Mouse (Mus musculus): Measurements from ENCODE around the gene Dnase2a. TPM values are rescaled to one million over a fixed set of nuclear protein-coding genes. Genes with fewer than 3 reads are reported as not detected.

The Dnase2a gene
- polyA plus RNA-seq (2015; fragmentation: Nextera tagmentation; extraction: Ambion mirVana), result 10.2 and 10.6 TPM in 2 replicates

- peaks cover 13% of the 10 kb centered on the region for H3K4me1 ChIP-seq (ENCODE audit: insufficient read depth, low read length)
- H3K27ac ChIP-seq (ENCODE audit: low read length), result no peak within 1 kb of the TSS
- H3K36me3 ChIP-seq (ENCODE audit: insufficient read depth, low read length), result no peaks in the 10 kb centered on the region
- WGBS, result under 1% methylated on average over 45 of the region's 45 CpGs
- peaks cover 28% of the 10 kb centered on the region for H3K27me3 ChIP-seq (ENCODE audit: insufficient read depth, low read length)
- peak; percentile 89 for ATAC-seq (ENCODE audit: low FRiP score, low TSS enrichment)
- peak within 1 kb of the TSS; percentile 75 for H3K9ac ChIP-seq (replicated peaks; ENCODE audit: low read length)
- H3K4me3 ChIP-seq (ENCODE audit: low read length), result peak within 1 kb of the TSS; percentile 57
- peak within 1 kb of the TSS; percentile 93 for H3K4me2 ChIP-seq (replicated peaks; ENCODE audit: low read depth, low read length)
- H3K9me3 ChIP-seq (ENCODE audit: low read length), result no peaks in the 10 kb centered on the region
These were observed at the start of gene Dnase2a for GRCm38 (mm10) chr8:84908421-84909161. Dnase2a (plus strand) TSS chr8:84908560.

DNA sequence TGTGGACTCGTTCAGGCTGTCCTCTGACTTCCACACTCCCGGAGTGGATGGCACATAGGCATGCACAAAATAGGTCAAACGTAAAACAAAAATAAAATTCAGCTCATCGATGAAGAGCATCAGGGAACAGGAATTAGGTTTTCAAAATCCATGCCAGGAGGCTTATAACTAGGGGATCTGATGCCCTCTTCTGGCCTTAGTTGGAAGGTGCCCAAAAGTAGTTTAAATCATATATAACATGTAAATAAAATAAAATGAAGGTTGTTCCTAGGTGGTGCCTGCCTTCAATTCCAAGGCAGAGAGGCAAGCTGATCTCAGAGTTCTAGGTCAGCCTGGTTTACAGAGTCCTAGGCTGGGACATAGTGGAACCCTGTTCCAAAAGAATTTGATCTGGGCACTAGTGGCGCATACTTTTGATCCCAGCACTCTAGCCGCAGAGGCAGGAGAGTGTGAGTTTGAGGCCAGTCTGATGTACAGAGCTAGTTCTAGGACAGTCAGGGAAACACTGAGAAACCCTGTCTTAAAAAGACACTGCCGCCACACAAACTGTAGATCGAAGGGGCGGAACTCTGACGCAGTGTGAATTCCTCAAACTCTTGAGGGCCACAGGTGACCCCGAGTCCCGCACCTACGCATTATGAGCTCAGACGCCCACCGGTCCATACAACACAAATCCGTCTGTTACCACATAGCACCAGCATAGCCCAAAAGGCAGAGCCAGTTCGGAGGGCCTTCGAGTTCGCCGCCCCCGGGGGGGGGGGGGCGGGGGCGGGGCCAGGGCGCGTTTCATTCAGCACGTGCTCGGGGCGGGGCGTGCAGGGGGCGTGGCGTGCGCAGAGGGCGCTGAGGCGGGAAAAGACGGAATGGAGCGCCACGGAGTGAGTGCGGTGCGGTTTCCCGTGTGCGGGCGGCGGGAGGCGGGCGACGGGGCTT is 36.7 kb upstream of the Dnase2a start, which contains the start of gene Syce2:
Syce2 (plus strand) TSS at position 736 of the 933 bp plus-strand sequence.
- 16% methylated on average over 40 of the region's 46 CpGs for whole genome bisulfite sequencing
- H3K36me3 ChIP-seq (ENCODE audit: insufficient read depth, low read length), result peaks cover 32% of the 10 kb centered on the region
- H3K4me3 ChIP-seq (ENCODE audit: low read length), result peak within 1 kb of the TSS; percentile 53
- H3K4me1 ChIP-seq (ENCODE audit: insufficient read depth, low read length), result peaks cover 11% of the 10 kb centered on the region
- H3K9ac ChIP-seq (replicated peaks; ENCODE audit: low read length), result peak within 1 kb of the TSS; percentile 72
- peak within 1 kb of the TSS; percentile 98 for H3K4me2 ChIP-seq (replicated peaks; ENCODE audit: low read depth, low read length)
- peak; percentile 60; the same call in 1 of the 2 replicates for ATAC-seq (ENCODE audit: low FRiP score, low TSS enrichment)
- no peaks in the 10 kb centered on the region for H3K9me3 ChIP-seq (ENCODE audit: low read length)
- H3K27me3 ChIP-seq (ENCODE audit: insufficient read depth, low read length), result no peaks in the 10 kb centered on the region
- no peak within 1 kb of the TSS; the same call in 1 of the 2 replicates for H3K27ac ChIP-seq (ENCODE audit: low read length)

- peak overlapping the region; percentile 98 for H3K4me2 ChIP-seq (replicated peaks; ENCODE audit: low read depth, low read length)
- H3K4me1 ChIP-seq (ENCODE audit: insufficient read depth, low read length), result peaks cover 11% of the 10 kb centered on the region
- WGBS, result 2% methylated on average over 51 of the region's 54 CpGs
- ATAC-seq (ENCODE audit: low FRiP score, low TSS enrichment), result peak; percentile 76
- H3K36me3 ChIP-seq (ENCODE audit: insufficient read depth, low read length), result peaks cover 26% of the 10 kb centered on the region
- peak overlapping the region; percentile 53 for H3K4me3 ChIP-seq (ENCODE audit: low read length)
- H3K27me3 ChIP-seq (ENCODE audit: insufficient read depth, low read length), result no peaks in the 10 kb centered on the region
- peak overlapping the region; percentile 72 for H3K9ac ChIP-seq (replicated peaks; ENCODE audit: low read length)
- H3K27ac ChIP-seq (ENCODE audit: low read length), result no peak overlapping the region
- H3K9me3 ChIP-seq (ENCODE audit: low read length), result no peaks in the 10 kb centered on the region
These were observed 35.9 kb upstream of the Dnase2a start for GRCm38 (mm10) chr8:84872309-84872965.

- ATAC-seq (ENCODE audit: low FRiP score, low TSS enrichment), result no peak
- Histone ChIP-seq H3K4me2 (replicated peaks; ENCODE audit: low read depth, low read length) (peak overlapping the region; percentile 98), H3K9ac (replicated peaks; ENCODE audit: low read length) (peak overlapping the region; percentile 72)
These were observed 35.3 kb upstream of the Dnase2a start for GRCm38 (mm10) chr8:84873016-84873415.

GRCm38 (mm10) chr8:84874339-84874738 is 34.0 kb upstream of the Dnase2a start:
- ATAC-seq (ENCODE audit: low FRiP score, low TSS enrichment), result no peak
- Histone ChIP-seq H3K36me3 (ENCODE audit: insufficient read depth, low read length) (peaks cover 8% of the 10 kb centered on the region; the same call in 1 of the 2 replicates), H3K4me1 (ENCODE audit: insufficient read depth, low read length) (peaks cover 11% of the 10 kb centered on the region), H3K27me3 (ENCODE audit: insufficient read depth, low read length) (no peaks in the 10 kb centered on the region), H3K9me3 (ENCODE audit: low read length) (no peaks in the 10 kb centered on the region), H3K27ac (ENCODE audit: low read length) (no peak overlapping the region), H3K4me2 (replicated peaks; ENCODE audit: low read depth, low read length) (no peak overlapping the region), H3K9ac (replicated peaks; ENCODE audit: low read length) (no peak overlapping the region), H3K4me3 (ENCODE audit: low read length) (no peak overlapping the region)
- 85% methylated on average over 3 of the region's 3 CpGs for WGBS

More at GRCm38 (mm10) chr8:84873016-84873415, 35.3 kb upstream of the Dnase2a start:
- peaks cover 11% of the 10 kb centered on the region for H3K4me1 ChIP-seq (ENCODE audit: insufficient read depth, low read length)
- 69% methylated on average over 4 of the region's 4 CpGs for WGBS
- H3K9me3 ChIP-seq (ENCODE audit: low read length), result no peaks in the 10 kb centered on the region
- peaks cover 20% of the 10 kb centered on the region for H3K36me3 ChIP-seq (ENCODE audit: insufficient read depth, low read length)
- peak overlapping the region; percentile 53 for H3K4me3 ChIP-seq (ENCODE audit: low read length)
- no peaks in the 10 kb centered on the region for H3K27me3 ChIP-seq (ENCODE audit: insufficient read depth, low read length)
- no peak overlapping the region for H3K27ac ChIP-seq (ENCODE audit: low read length)

DNA sequence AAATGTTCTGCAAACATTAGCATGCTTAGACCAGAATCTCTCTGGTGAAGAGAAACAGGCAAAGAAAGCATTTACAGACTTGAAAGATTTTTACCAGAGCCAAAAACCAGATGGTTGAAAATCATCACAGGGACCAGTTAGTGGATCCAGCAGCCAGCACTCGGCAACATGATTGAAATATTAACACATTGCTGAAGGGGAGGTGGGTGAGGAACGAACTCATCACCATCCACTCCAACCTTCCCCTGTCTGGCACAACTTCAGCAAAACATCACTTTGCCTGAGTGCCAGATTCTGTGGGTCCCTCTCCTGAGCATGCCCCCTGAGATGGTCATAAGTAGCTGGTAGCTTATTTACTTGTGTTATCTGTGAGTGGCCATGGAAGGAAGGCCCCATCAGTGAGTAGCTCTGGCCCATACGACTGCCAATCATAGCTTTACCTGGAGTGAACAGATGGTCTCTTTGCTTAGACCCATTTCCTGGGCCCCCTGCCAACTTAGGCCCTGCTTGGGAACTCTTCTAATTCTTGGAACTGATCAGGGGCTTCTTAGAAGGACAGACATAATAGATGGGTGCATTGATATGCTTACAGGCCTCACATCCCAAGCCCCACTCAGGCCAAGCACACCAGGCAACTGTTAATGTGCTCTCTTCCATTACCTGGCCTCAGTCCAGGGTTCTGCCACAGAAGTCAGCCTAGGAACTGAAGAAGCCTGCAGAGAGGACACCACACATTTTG is 30.9 kb upstream of the Dnase2a start:
- no peak overlapping the region for H3K4me2 ChIP-seq (replicated peaks; ENCODE audit: low read depth, low read length)
- WGBS, result 84% methylated on average over 3 of the region's 3 CpGs
- H3K4me3 ChIP-seq (ENCODE audit: low read length), result no peak overlapping the region
- peaks cover 4% of the 10 kb centered on the region for H3K4me1 ChIP-seq (ENCODE audit: insufficient read depth, low read length)
- no peak overlapping the region for H3K27ac ChIP-seq (ENCODE audit: low read length)
- H3K27me3 ChIP-seq (ENCODE audit: insufficient read depth, low read length), result no peaks in the 10 kb centered on the region
- no peaks in the 10 kb centered on the region for H3K9me3 ChIP-seq (ENCODE audit: low read length)
- no peak overlapping the region for H3K9ac ChIP-seq (replicated peaks; ENCODE audit: low read length)
- H3K36me3 ChIP-seq (ENCODE audit: insufficient read depth, low read length), result no peaks in the 10 kb centered on the region
- ATAC-seq (ENCODE audit: low FRiP score, low TSS enrichment), result no peak

- no peak overlapping the region for H3K4me3 ChIP-seq (ENCODE audit: low read length)
- H3K27ac ChIP-seq (ENCODE audit: low read length), result no peak overlapping the region
- no peak for ATAC-seq (ENCODE audit: low FRiP score, low TSS enrichment)
These were observed 29.4 kb upstream of the Dnase2a start for GRCm38 (mm10) chr8:84878915-84879314.

GRCm38 (mm10) chr8:84884728-84885127 is 23.6 kb upstream of the Dnase2a start:
- no peak overlapping the region for H3K4me2 ChIP-seq (replicated peaks; ENCODE audit: low read depth, low read length)
- 91% methylated on average over 4 of the region's 4 CpGs for WGBS
- no peaks in the 10 kb centered on the region for H3K4me1 ChIP-seq (ENCODE audit: insufficient read depth, low read length)

More at GRCm38 (mm10) chr8:84878915-84879314, 29.4 kb upstream of the Dnase2a start:
- H3K4me1 ChIP-seq (ENCODE audit: insufficient read depth, low read length), result no peaks in the 10 kb centered on the region
- WGBS, result 89% methylated on average over 1 of the region's 1 CpGs
- H3K4me2 ChIP-seq (replicated peaks; ENCODE audit: low read depth, low read length), result no peak overlapping the region
- H3K9me3 ChIP-seq (ENCODE audit: low read length), result no peaks in the 10 kb centered on the region
- no peaks in the 10 kb centered on the region for H3K27me3 ChIP-seq (ENCODE audit: insufficient read depth, low read length)
- H3K9ac ChIP-seq (replicated peaks; ENCODE audit: low read length), result no peak overlapping the region
- H3K36me3 ChIP-seq (ENCODE audit: insufficient read depth, low read length), result no peaks in the 10 kb centered on the region

GRCm38 (mm10) chr8:84888280-84888679 is 20.1 kb upstream of the Dnase2a start:
- ATAC-seq (ENCODE audit: low FRiP score, low TSS enrichment), result no peak
- WGBS, result 97% methylated on average over 3 of the region's 3 CpGs
- no peaks in the 10 kb centered on the region for H3K27me3 ChIP-seq (ENCODE audit: insufficient read depth, low read length)
- H3K36me3 ChIP-seq (ENCODE audit: insufficient read depth, low read length), result peaks cover 47% of the 10 kb centered on the region
- H3K9me3 ChIP-seq (ENCODE audit: low read length), result no peaks in the 10 kb centered on the region
- peaks cover 8% of the 10 kb centered on the region for H3K4me1 ChIP-seq (ENCODE audit: insufficient read depth, low read length)
- H3K4me2 ChIP-seq (replicated peaks; ENCODE audit: low read depth, low read length), result no peak overlapping the region
- no peak overlapping the region for H3K9ac ChIP-seq (replicated peaks; ENCODE audit: low read length)
- no peak overlapping the region for H3K27ac ChIP-seq (ENCODE audit: low read length)
- no peak overlapping the region for H3K4me3 ChIP-seq (ENCODE audit: low read length)

More at GRCm38 (mm10) chr8:84884728-84885127, 23.6 kb upstream of the Dnase2a start:
- no peak overlapping the region for H3K9ac ChIP-seq (replicated peaks; ENCODE audit: low read length)
- peaks cover 38% of the 10 kb centered on the region for H3K36me3 ChIP-seq (ENCODE audit: insufficient read depth, low read length)
- no peak overlapping the region for H3K27ac ChIP-seq (ENCODE audit: low read length)
- no peak for ATAC-seq (ENCODE audit: low FRiP score, low TSS enrichment)
- no peaks in the 10 kb centered on the region for H3K27me3 ChIP-seq (ENCODE audit: insufficient read depth, low read length)
- H3K4me3 ChIP-seq (ENCODE audit: low read length), result no peak overlapping the region
- no peaks in the 10 kb centered on the region for H3K9me3 ChIP-seq (ENCODE audit: low read length)
